Mouse (Mus musculus): ENCODE measurements around the gene Rai14. TPM values are rescaled to one million over a fixed set of nuclear protein-coding genes. Genes with fewer than 3 reads are reported as not detected.
A peak's percentile ranks its signal among the peaks of the same experiment; 100 is the strongest.

Gene Rai14
- polyA plus RNA-seq, 1 experiment from 2014 or later, result 10.9 TPM

- H3K4me2 ChIP-seq, result no peak overlapping the region
- no peaks in the 10 kb centered on the region for H3K36me3 ChIP-seq
- H3K4me1 ChIP-seq (replicated peaks), result peaks cover 5% of the 10 kb centered on the region; the same call in 1 of the 2 replicates
- ATAC-seq (ENCODE audit: low FRiP score, low read depth), result 0 out of 2 replicates have a peak, but pooled peaks have one; percentile 4
- no peaks in the 10 kb centered on the region for H3K27me3 ChIP-seq
- H3K9me3 ChIP-seq, result no peaks in the 10 kb centered on the region
- WGBS, result 58% methylated on average over 5 of the region's 5 CpGs
- H3K4me3 ChIP-seq, result no peak overlapping the region
- no peak overlapping the region for H3K27ac ChIP-seq (replicated peaks)
- no peak overlapping the region for H3K9ac ChIP-seq
These were observed 8.7 kb downstream of the Rai14 start for GRCm38 (mm10) chr15:10705752-10706151.

GRCm38 (mm10) chr15:10704328-10704727 lies 10.1 kb downstream of the Rai14 start:
- Histone ChIP-seq H3K27me3 (no peaks in the 10 kb centered on the region), H3K4me1 (replicated peaks) (peaks cover 5% of the 10 kb centered on the region; the same call in 1 of the 2 replicates), H3K9me3 (no peaks in the 10 kb centered on the region), H3K9ac (no peak overlapping the region), H3K27ac (replicated peaks) (no peak overlapping the region), H3K4me3 (no peak overlapping the region), H3K4me2 (no peak overlapping the region), H3K36me3 (no peaks in the 10 kb centered on the region)
- no peak for ATAC-seq (ENCODE audit: low FRiP score, low read depth)
- 86% methylated on average over 8 of the region's 8 CpGs for WGBS

GRCm38 (mm10) chr15:10701571-10701970 lies 12.9 kb downstream of the Rai14 start:
- H3K4me1 ChIP-seq (replicated peaks), result peaks cover 10% of the 10 kb centered on the region; the same call in 1 of the 2 replicates
- H3K9ac ChIP-seq, result no peak overlapping the region
- H3K36me3 ChIP-seq, result no peaks in the 10 kb centered on the region
- no peak for ATAC-seq (ENCODE audit: low FRiP score, low read depth)
- H3K27ac ChIP-seq (replicated peaks), result no peak overlapping the region
- no peaks in the 10 kb centered on the region for H3K27me3 ChIP-seq
- no peak overlapping the region for H3K4me2 ChIP-seq
- H3K4me3 ChIP-seq, result no peak overlapping the region
- no peaks in the 10 kb centered on the region for H3K9me3 ChIP-seq
- 75% methylated on average over 5 of the region's 5 CpGs for WGBS

DNA sequence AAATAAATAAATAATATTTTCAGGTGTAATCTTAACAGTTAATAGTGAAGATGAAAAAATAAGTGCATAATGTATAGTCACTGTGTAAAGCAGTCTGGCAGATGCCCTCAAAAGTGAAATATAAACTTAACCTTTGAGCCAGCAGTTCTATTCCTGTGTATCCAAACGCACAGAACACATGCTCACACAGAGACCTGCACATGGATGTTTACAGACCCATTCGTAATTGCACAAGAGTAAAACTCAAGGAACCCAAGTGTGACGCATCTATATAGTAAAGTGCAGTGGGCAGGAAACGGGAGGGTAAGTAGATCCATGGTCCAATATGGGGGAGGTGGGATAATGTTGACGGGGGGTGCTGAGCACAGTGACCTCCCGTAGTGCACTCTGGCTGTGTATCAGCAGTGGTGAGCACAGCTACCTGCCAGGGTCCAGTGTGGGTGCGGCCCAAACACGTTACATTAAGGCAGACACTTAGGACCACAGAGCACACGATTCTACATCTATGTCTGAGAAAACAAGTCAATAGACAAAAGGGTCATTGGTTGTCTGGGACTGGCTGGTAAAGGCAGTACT lies 13.4 kb downstream of the Rai14 start:
- Histone ChIP-seq H3K4me2 (no peak overlapping the region), H3K27me3 (no peaks in the 10 kb centered on the region), H3K4me3 (no peak overlapping the region), H3K9me3 (no peaks in the 10 kb centered on the region), H3K4me1 (replicated peaks) (peaks cover 10% of the 10 kb centered on the region; the same call in 1 of the 2 replicates), H3K36me3 (no peaks in the 10 kb centered on the region), H3K27ac (replicated peaks) (no peak overlapping the region), H3K9ac (no peak overlapping the region)
- WGBS, result 92% methylated on average over 9 of the region's 9 CpGs
- no peak for ATAC-seq (ENCODE audit: low FRiP score, low read depth)

DNA sequence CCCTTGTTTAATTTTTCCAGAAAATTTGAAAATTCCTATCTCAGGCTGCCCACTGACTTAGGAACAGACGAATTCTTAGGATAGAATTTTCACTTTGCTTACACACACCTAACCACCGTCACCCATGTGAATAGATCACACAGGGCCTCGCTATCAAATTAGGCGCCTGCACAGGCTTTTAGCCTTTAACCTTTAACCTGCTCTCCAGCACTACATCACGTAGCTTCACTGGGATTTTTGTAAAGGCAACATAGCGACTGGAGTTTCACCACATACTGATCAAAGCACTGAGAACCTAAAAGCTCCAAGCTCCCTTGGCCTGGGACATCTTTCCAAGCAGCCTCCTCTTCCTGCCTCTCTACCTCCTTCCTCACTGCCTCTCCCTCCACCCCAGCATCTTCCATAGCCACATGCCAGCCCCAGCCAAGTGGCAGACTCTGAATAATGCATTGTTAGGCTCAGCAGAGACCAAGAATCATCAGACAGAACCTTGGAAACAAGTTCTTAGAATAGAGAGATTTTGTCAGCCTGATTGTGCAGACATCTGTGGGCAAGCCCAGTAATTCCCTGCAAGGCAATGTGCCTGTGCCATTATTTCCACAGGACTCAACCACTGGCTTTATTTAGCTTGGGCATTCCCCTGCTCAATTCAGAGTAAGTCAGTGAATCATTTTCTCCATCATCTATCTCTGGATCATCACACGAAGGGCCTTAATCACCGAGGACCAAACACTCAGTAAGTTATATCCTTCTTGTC lies 17.8 kb downstream of the Rai14 start:
- H3K27ac ChIP-seq (replicated peaks), result no peak overlapping the region
- ATAC-seq (ENCODE audit: low FRiP score, low read depth), result no peak
- 67% methylated on average over 8 of the region's 8 CpGs for WGBS
- 0 out of 2 replicates have a peak, but pooled peaks cover 12% of the 10 kb centered on the region for H3K4me1 ChIP-seq (replicated peaks)
- no peak overlapping the region for H3K4me2 ChIP-seq
- H3K36me3 ChIP-seq, result no peaks in the 10 kb centered on the region
- no peaks in the 10 kb centered on the region for H3K9me3 ChIP-seq
- H3K9ac ChIP-seq, result no peak overlapping the region
- H3K4me3 ChIP-seq, result no peak overlapping the region
- H3K27me3 ChIP-seq, result no peaks in the 10 kb centered on the region

DNA sequence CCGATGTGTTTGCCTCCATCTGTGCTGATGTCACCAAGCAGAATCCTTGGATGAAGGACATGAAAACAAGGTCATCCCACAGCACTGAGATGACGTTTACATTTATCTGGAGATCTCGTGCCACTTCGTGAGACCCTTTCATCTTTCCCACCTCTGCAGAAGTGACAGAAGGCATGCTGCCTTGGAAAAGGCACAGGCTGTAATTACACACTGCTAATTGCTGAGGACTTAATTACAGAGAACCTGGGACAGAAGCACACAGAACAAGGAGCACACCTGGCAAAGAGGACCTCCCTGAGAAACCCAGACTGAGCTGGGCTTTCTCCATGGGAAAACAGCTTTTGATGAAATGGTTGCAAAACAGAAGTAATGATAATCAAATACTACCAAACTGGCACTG lies 21.8 kb downstream of the Rai14 start:
- Histone ChIP-seq H3K4me3 (no peak overlapping the region), H3K36me3 (no peaks in the 10 kb centered on the region), H3K9me3 (no peaks in the 10 kb centered on the region), H3K27ac (replicated peaks) (no peak overlapping the region), H3K27me3 (no peaks in the 10 kb centered on the region), H3K4me2 (no peak overlapping the region), H3K9ac (no peak overlapping the region), H3K4me1 (replicated peaks) (0 out of 2 replicates have a peak, but pooled peaks cover 12% of the 10 kb centered on the region)
- 72% methylated on average over 4 of the region's 4 CpGs for WGBS
- no peak for ATAC-seq (ENCODE audit: low FRiP score, low read depth)

GRCm38 (mm10) chr15:10691481-10691880 lies 22.9 kb downstream of the Rai14 start:
- ATAC-seq (ENCODE audit: low FRiP score, low read depth), result no peak
- 0 out of 2 replicates have a peak, but pooled peaks cover 7% of the 10 kb centered on the region for H3K4me1 ChIP-seq (replicated peaks)
- WGBS, result 59% methylated on average over 6 of the region's 6 CpGs

GRCm38 (mm10) chr15:10690973-10691372 lies 23.5 kb downstream of the Rai14 start:
- 0 out of 2 replicates have a peak, but pooled peaks cover 7% of the 10 kb centered on the region for H3K4me1 ChIP-seq (replicated peaks)
- no peaks in the 10 kb centered on the region for H3K9me3 ChIP-seq
- H3K36me3 ChIP-seq, result no peaks in the 10 kb centered on the region
- no peak overlapping the region for H3K27ac ChIP-seq (replicated peaks)
- H3K9ac ChIP-seq, result no peak overlapping the region
- H3K4me3 ChIP-seq, result no peak overlapping the region
- no peaks in the 10 kb centered on the region for H3K27me3 ChIP-seq
- H3K4me2 ChIP-seq, result no peak overlapping the region
- 89% methylated on average over 5 of the region's 5 CpGs for WGBS
- no peak for ATAC-seq (ENCODE audit: low FRiP score, low read depth)

More at GRCm38 (mm10) chr15:10691481-10691880, 22.9 kb downstream of the Rai14 start:
- H3K27me3 ChIP-seq, result no peaks in the 10 kb centered on the region
- H3K27ac ChIP-seq (replicated peaks), result no peak overlapping the region
- no peak overlapping the region for H3K4me3 ChIP-seq
- H3K9me3 ChIP-seq, result no peaks in the 10 kb centered on the region
- no peak overlapping the region for H3K9ac ChIP-seq
- H3K36me3 ChIP-seq, result no peaks in the 10 kb centered on the region
- no peak overlapping the region for H3K4me2 ChIP-seq

DNA sequence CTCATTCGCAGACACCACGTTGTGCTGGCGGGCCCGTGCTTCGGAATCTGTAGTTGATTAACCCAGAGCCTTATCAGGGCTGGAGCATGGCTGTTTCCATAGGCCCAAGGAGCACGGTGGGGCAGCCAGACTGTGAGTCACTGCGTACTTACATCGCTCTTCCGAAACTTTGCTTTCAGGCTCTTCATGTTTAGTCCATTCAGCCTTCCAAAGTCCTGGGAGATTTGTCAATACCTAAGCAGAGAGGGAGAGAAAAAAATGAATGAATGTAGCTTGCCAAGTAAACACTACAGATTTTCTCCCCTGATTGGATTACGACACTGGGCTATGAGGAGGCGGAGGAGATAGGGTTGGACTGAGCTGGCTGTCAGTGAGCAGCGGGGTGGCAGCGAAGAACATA lies 24.2 kb downstream of the Rai14 start:
- Histone ChIP-seq H3K27ac (replicated peaks) (no peak overlapping the region), H3K27me3 (no peaks in the 10 kb centered on the region), H3K4me2 (no peak overlapping the region), H3K9ac (no peak overlapping the region), H3K4me1 (replicated peaks) (0 out of 2 replicates have a peak, but pooled peaks cover 7% of the 10 kb centered on the region), H3K4me3 (no peak overlapping the region), H3K36me3 (no peaks in the 10 kb centered on the region), H3K9me3 (no peaks in the 10 kb centered on the region)
- ATAC-seq (ENCODE audit: low FRiP score, low read depth), result no peak
- 77% methylated on average over 13 of the region's 13 CpGs for WGBS

DNA sequence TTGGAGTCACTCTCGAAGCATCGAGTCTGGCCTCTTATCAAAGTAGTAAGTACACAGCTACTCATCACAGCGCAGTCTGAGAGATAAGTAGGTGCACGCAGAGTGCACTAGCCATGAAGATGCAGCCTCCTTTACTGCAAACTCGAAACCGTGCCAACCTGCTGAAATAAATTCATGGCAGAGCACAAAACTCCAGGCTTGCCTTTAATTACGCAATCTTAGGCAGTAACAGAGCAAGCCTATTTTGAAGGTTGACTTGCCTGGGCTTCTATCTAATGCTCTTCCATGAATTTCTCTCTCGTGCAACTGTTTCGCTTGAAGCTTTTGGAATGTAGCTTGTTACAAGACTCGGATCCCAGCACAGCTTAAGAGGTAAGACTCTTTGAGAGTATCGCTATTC lies 25.1 kb downstream of the Rai14 start:
- Histone ChIP-seq H3K9me3 (no peaks in the 10 kb centered on the region), H3K27ac (replicated peaks) (no peak overlapping the region), H3K4me3 (no peak overlapping the region), H3K4me1 (replicated peaks) (0 out of 2 replicates have a peak, but pooled peaks cover 7% of the 10 kb centered on the region), H3K9ac (no peak overlapping the region), H3K4me2 (no peak overlapping the region), H3K27me3 (no peaks in the 10 kb centered on the region), H3K36me3 (no peaks in the 10 kb centered on the region)
- WGBS, result 93% methylated on average over 11 of the region's 11 CpGs
- ATAC-seq (ENCODE audit: low FRiP score, low read depth), result no peak

DNA sequence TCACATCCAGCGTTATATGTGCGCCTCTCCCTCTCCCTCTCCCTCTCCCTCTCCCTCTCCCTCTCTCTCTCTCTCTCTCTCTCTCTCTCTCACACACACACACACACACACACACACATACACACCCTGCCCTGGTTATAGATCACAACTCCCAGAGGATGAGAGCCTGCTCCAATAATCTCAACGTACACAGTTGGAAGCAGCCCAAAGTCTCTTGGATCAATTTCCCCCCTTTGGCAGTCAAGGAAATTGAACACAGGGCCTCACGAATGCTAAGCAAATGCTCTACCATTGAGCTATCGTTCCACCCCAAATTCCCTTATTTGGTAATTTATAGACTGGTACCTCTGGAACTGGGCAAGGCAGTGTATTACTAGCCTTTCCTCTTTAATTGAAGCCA lies 25.7 kb downstream of the Rai14 start:
- ATAC-seq (ENCODE audit: low FRiP score, low read depth), result no peak
- no peak overlapping the region for H3K4me3 ChIP-seq
- H3K27ac ChIP-seq (replicated peaks), result no peak overlapping the region
- 0 out of 2 replicates have a peak, but pooled peaks cover 7% of the 10 kb centered on the region for H3K4me1 ChIP-seq (replicated peaks)
- no peaks in the 10 kb centered on the region for H3K27me3 ChIP-seq
- H3K9me3 ChIP-seq, result no peaks in the 10 kb centered on the region
- H3K36me3 ChIP-seq, result no peaks in the 10 kb centered on the region
- H3K4me2 ChIP-seq, result no peak overlapping the region
- H3K9ac ChIP-seq, result no peak overlapping the region
- WGBS, result 76% methylated on average over 5 of the region's 5 CpGs

- no peak for ATAC-seq (ENCODE audit: low FRiP score, low read depth)
- WGBS, result 68% methylated on average over 7 of the region's 7 CpGs
- no peak overlapping the region for H3K9ac ChIP-seq
These were observed 27.1 kb downstream of the Rai14 start for GRCm38 (mm10) chr15:10687365-10687764.

More at GRCm38 (mm10) chr15:10687365-10687764, 27.1 kb downstream of the Rai14 start:
- Histone ChIP-seq H3K9me3 (no peaks in the 10 kb centered on the region), H3K27me3 (no peaks in the 10 kb centered on the region), H3K27ac (replicated peaks) (no peak overlapping the region), H3K4me2 (no peak overlapping the region), H3K4me1 (replicated peaks) (no peaks in the 10 kb centered on the region), H3K36me3 (no peaks in the 10 kb centered on the region), H3K4me3 (no peak overlapping the region)
